Mouse (Mus musculus): ENCODE results near the gene Pex14. TPM values are rescaled to one million over a fixed set of nuclear protein-coding genes. Genes with fewer than 3 reads are reported as not detected.

Pex14 gene
- polyA plus RNA-seq, 1 experiment = 71.5 TPM

GRCm38 (mm10) chr4:148985541-148986476, 113.9 kb downstream of the Pex14 start:
- H3K4me2 ChIP-seq (ENCODE audit: low read depth) = no peak overlapping the region
- H3K79me2 ChIP-seq (ENCODE audit: control insufficient read depth, insufficient read depth) = no peaks in the 10 kb centered on the region
- no peaks in the 10 kb centered on the region for H3K27me3 ChIP-seq (ENCODE audit: control insufficient read depth, insufficient read depth, insufficient read length)
- no peaks in the 10 kb centered on the region for H3K36me3 ChIP-seq (ENCODE audit: control insufficient read depth, insufficient read depth)
- H3K4me3 ChIP-seq = no peak overlapping the region
- TF ChIP-seq POLR2A (IDR thresholded peaks at IDR 0.05; ENCODE audit: insufficient read length, low read depth) (no peak), USF1 (IDR thresholded peaks at IDR 0.05; ENCODE audit: low read depth) (no peak), REST (IDR thresholded peaks at IDR 0.05; ENCODE audit: insufficient read depth, insufficient read length) (no peak), TCF3 (IDR thresholded peaks at IDR 0.05; ENCODE audit: insufficient read length, low read depth) (no peak), TCF12 (IDR thresholded peaks at IDR 0.05; ENCODE audit: insufficient read depth, poor library complexity, severe bottlenecking) (no peak), E2F4 (IDR thresholded peaks at IDR 0.05; ENCODE audit: insufficient read depth) (no peak), MAX (IDR thresholded peaks at IDR 0.05; ENCODE audit: low read depth) (no peak), MYOD1 (IDR thresholded peaks at IDR 0.05; ENCODE audit: control insufficient read depth in 1 of 3, insufficient read length in 2 of 3, low read depth in 2 of 3) (no peak), MYOG (IDR thresholded peaks at IDR 0.05; ENCODE audit: control insufficient read depth in 1 of 3, insufficient read depth in 1 of 3, insufficient read length in 2 of 3, low read depth in 2 of 3) (no peak), CEBPB (IDR thresholded peaks at IDR 0.05; ENCODE audit: insufficient read depth, poor library complexity, severe bottlenecking) (no peak), POLR2AphosphoS2 (IDR thresholded peaks at IDR 0.05; ENCODE audit: insufficient read length, low read depth) (no peak), SRF (IDR thresholded peaks at IDR 0.05; ENCODE audit: control insufficient read depth, insufficient read length, low read depth) (no peak)
- no peak overlapping the region for H3ac ChIP-seq (ENCODE audit: control insufficient read depth, insufficient read length)

DNA sequence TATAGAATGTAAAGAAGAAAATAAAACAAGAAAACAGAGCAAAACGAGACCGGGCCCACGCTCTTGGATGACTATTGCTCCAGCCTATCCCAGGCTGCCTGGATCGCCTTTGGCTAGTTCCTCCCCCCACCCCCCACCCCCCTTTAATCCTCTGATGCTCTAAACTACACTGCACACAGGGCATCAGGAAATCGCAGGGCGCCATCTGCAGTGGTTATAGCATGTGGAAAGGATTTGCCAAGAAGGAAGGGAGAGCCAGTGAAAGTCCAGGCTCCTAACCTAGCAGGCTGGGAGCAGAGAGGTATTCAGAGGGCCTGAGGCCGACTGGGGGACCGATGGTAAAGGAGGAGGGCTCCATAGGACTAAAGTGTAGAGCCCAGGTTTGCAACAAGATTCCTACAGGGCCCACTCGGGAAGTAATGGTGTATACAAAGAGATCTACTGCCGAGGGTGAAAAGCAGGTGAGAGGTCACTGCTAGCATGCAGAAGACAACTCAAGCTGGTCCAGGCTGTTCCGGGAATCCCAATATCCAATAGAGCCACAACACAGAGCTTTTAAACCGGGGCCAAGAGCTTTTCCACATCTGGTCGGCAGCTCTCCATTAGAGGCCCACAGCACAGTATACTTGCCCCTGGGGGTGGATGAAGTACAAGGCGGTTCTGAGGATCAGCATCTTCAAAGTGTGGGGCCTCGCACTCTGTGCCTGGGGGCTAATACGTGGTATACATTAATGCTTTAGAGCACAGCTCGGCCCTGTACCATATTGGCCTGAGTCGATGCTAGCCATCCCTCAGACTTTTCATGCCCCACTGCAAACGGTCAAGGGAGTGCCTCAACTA, 114.8 kb downstream of the Pex14 start:
- Histone ChIP-seq H3ac (ENCODE audit: control insufficient read depth, insufficient read length) (no peak overlapping the region), H3K4me2 (ENCODE audit: low read depth) (no peak overlapping the region), H3K79me2 (ENCODE audit: control insufficient read depth, insufficient read depth) (no peaks in the 10 kb centered on the region), H3K36me3 (ENCODE audit: control insufficient read depth, insufficient read depth) (no peaks in the 10 kb centered on the region), H3K27me3 (ENCODE audit: control insufficient read depth, insufficient read depth, insufficient read length) (no peaks in the 10 kb centered on the region), H3K4me3 (no peak overlapping the region)
- no peak for TF ChIP-seq MYOG (IDR thresholded peaks at IDR 0.05; ENCODE audit: control insufficient read depth in 1 of 3, insufficient read depth in 1 of 3, insufficient read length in 2 of 3, low read depth in 2 of 3)
- TF ChIP-seq USF1 (IDR thresholded peaks at IDR 0.05; ENCODE audit: low read depth) = no peak
- no peak for TF ChIP-seq MYOD1 (IDR thresholded peaks at IDR 0.05; ENCODE audit: control insufficient read depth in 1 of 3, insufficient read length in 2 of 3, low read depth in 2 of 3)
- no peak for TF ChIP-seq SRF (IDR thresholded peaks at IDR 0.05; ENCODE audit: control insufficient read depth, insufficient read length, low read depth)
- no peak for TF ChIP-seq REST (IDR thresholded peaks at IDR 0.05; ENCODE audit: insufficient read depth, insufficient read length)
- TF ChIP-seq TCF3 (IDR thresholded peaks at IDR 0.05; ENCODE audit: insufficient read length, low read depth) = no peak
- TF ChIP-seq E2F4 (IDR thresholded peaks at IDR 0.05; ENCODE audit: insufficient read depth) = no peak
- no peak for TF ChIP-seq POLR2AphosphoS2 (IDR thresholded peaks at IDR 0.05; ENCODE audit: insufficient read length, low read depth)
- no peak for TF ChIP-seq TCF12 (IDR thresholded peaks at IDR 0.05; ENCODE audit: insufficient read depth, poor library complexity, severe bottlenecking)
- no peak for TF ChIP-seq CEBPB (IDR thresholded peaks at IDR 0.05; ENCODE audit: insufficient read depth, poor library complexity, severe bottlenecking)
- no peak for TF ChIP-seq MAX (IDR thresholded peaks at IDR 0.05; ENCODE audit: low read depth)
- TF ChIP-seq POLR2A (IDR thresholded peaks at IDR 0.05; ENCODE audit: insufficient read length, low read depth) = no peak

- no peak overlapping the region for H3K4me2 ChIP-seq (ENCODE audit: low read depth)
- no peaks in the 10 kb centered on the region for H3K79me2 ChIP-seq (ENCODE audit: control insufficient read depth, insufficient read depth)
- H3K36me3 ChIP-seq (ENCODE audit: control insufficient read depth, insufficient read depth) = no peaks in the 10 kb centered on the region
- no peaks in the 10 kb centered on the region for H3K27me3 ChIP-seq (ENCODE audit: control insufficient read depth, insufficient read depth, insufficient read length)
- TF ChIP-seq MAX (IDR thresholded peaks at IDR 0.05; ENCODE audit: low read depth) = no peak
- TF ChIP-seq MYOD1 (IDR thresholded peaks at IDR 0.05; ENCODE audit: control insufficient read depth in 1 of 3, insufficient read length in 2 of 3, low read depth in 2 of 3) = peak in 2 of 3 experiments; percentile 27 to 67
- no peak overlapping the region for H3ac ChIP-seq (ENCODE audit: control insufficient read depth, insufficient read length)
- no peak overlapping the region for H3K4me3 ChIP-seq
These were observed 117.4 kb downstream of the Pex14 start for GRCm38 (mm10) chr4:148982274-148982673.

- Histone ChIP-seq H3K27me3 (ENCODE audit: control insufficient read depth, insufficient read depth, insufficient read length) (no peaks in the 10 kb centered on the region), H3K36me3 (ENCODE audit: control insufficient read depth, insufficient read depth) (no peaks in the 10 kb centered on the region), H3K79me2 (ENCODE audit: control insufficient read depth, insufficient read depth) (no peaks in the 10 kb centered on the region), H3ac (ENCODE audit: control insufficient read depth, insufficient read length) (no peak overlapping the region), H3K4me3 (no peak overlapping the region), H3K4me2 (ENCODE audit: low read depth) (no peak overlapping the region)
- TF ChIP-seq TCF12 (IDR thresholded peaks at IDR 0.05; ENCODE audit: insufficient read depth, poor library complexity, severe bottlenecking) (no peak), SRF (IDR thresholded peaks at IDR 0.05; ENCODE audit: control insufficient read depth, insufficient read length, low read depth) (no peak), MAX (IDR thresholded peaks at IDR 0.05; ENCODE audit: low read depth) (no peak), USF1 (IDR thresholded peaks at IDR 0.05; ENCODE audit: low read depth) (no peak), REST (IDR thresholded peaks at IDR 0.05; ENCODE audit: insufficient read depth, insufficient read length) (no peak), CEBPB (IDR thresholded peaks at IDR 0.05; ENCODE audit: insufficient read depth, poor library complexity, severe bottlenecking) (no peak), POLR2AphosphoS2 (IDR thresholded peaks at IDR 0.05; ENCODE audit: insufficient read length, low read depth) (no peak)
These were observed 119.8 kb downstream of the Pex14 start for GRCm38 (mm10) chr4:148979837-148980236.
